Mouse (Mus musculus): Measurements from ENCODE around the gene Cyp4f14.

DNA sequence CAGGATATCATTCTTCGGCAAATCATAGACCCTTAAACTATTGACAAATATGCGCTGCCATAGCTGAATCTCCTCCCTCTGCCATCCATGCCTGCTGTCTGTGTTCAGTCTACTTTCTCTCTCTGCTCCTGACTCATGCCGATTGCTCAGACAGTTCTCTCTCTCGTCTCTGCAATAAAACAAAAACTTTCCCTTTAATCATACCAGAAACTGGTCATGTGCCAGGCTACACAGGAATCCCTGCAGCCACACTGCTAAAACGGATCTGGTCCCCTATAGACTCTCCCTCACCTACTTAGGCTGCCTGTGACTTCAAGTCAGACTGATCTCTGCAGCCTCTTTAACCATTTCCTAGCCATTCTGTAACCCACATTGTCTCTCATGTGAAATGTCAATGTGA, 44.4 kb downstream of the Cyp4f14 start:
- TF ChIP-seq CTCF (conservative IDR thresholded peaks at IDR 0.05; ENCODE audit: low read length) (no peak), POU5F1 (IDR thresholded peaks at IDR 0.05; ENCODE audit: borderline replicate concordance, low read length) (no peak), NANOG (IDR thresholded peaks at IDR 0.05; ENCODE audit: borderline replicate concordance, low read length) (no peak)

Data from E14TG2a.4 (cell line).